Mouse (Mus musculus) midbrain, embryonic 13.5 days (tissue): ENCODE measurements around the gene Capn5. TPM values are rescaled to one million over a fixed set of nuclear protein-coding genes. Genes with fewer than 3 reads are reported as not detected.

ENCODE experiments used
- ATAC-seq: fragments of 200-750 bp; cut with Nextera tagmentation; 2 replicates; pipeline ENCODE4 v1.8.0; 2017; ENCODE audit warnings: mild to moderate bottlenecking, moderate TSS enrichment, moderate library complexity
- H3K27ac ChIP-seq: fragments of 300-500 bp; sonication (generic); 2 replicates; pipeline ENCODE4 v1.5.1; 2015; ENCODE audit warnings: inconsistent platforms, mild to moderate bottlenecking, moderate library complexity
- H3K27me3 ChIP-seq: fragments of 300-500 bp; sonication (generic); 2 replicates; pipeline ENCODE4 v1.6.1; 2015; ENCODE audit warnings: mild to moderate bottlenecking, inconsistent platforms
- H3K36me3 ChIP-seq: fragments of 300-500 bp; sonication (generic); 2 replicates; pipeline ENCODE4 v1.6.1; 2015; ENCODE audit warnings: mild to moderate bottlenecking, inconsistent platforms
- H3K4me1 ChIP-seq: fragments of 300-500 bp; sonication (generic); replicated peaks from 2 replicates; pipeline ENCODE4 v1.6.1; 2015; ENCODE audit warnings: inconsistent platforms
- H3K4me2 ChIP-seq: fragments of 300-500 bp; sonication (generic); replicated peaks from 2 replicates; pipeline ENCODE4 v1.6.1; 2015; ENCODE audit warnings: moderate library complexity, mild to moderate bottlenecking, inconsistent platforms
- H3K4me3 ChIP-seq: fragments of 300-500 bp; sonication (generic); replicated peaks from 2 replicates; pipeline ENCODE4 v1.5.1; 2015; ENCODE audit warnings: mild to moderate bottlenecking, inconsistent platforms
- H3K9ac ChIP-seq: fragments of 300-500 bp; sonication (generic); replicated peaks from 2 replicates; pipeline ENCODE4 v1.6.1; 2015; ENCODE audit warnings: mild to moderate bottlenecking, inconsistent platforms
- H3K9me3 ChIP-seq: fragments of 300-500 bp; sonication (generic); 2 replicates; pipeline ENCODE4 v1.6.1; 2016; ENCODE audit warnings: mild to moderate bottlenecking, inconsistent platforms
- WGBS: fragments of 180-500 bp; shearing (Covaris S2); methylation state at CpG from one replicate; pipeline ENCODE4 v1.1.7; 2015; 5-methylcytosine and 5-hydroxymethylcytosine counted together
- polyA plus RNA-seq: library from polyadenylated mRNA; unstranded; fragments of >200 nt; fragmentation: Nextera tagmentation; extraction: Ambion mirVana; gene quantifications from 2 replicates; pipeline ENCODE4 v1.2.1, GENCODE M21; 2015

Capn5 gene
- polyA plus RNA-seq, 1 experiment from 2014 or later: 10.1 TPM

DNA sequence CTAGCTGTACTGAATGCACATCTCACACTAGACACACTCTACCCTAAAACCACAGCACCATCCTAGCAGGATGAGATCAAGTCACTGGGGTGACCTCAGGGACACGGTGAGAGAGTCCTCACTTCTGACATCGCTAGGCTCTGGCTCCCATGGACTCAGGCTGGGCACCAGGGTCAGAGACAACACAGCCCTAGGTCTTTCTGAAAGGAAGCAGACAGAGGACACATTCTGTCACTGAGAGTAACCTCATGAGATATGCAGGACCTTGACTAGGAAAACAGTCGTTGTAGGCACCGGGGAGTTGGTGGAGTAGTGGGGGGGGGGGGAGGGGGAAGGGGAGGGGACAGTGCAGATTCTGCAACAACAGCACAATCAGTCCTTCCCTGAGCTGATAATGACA is 4.7 kb downstream of the Capn5 start:
- WGBS: 61% methylated on average over 4 of the region's 4 CpGs
- Histone ChIP-seq H3K27me3 (peaks cover 17% of the 10 kb centered on the region), H3K4me3 (no peak overlapping the region), H3K36me3 (no peaks in the 10 kb centered on the region), H3K9me3 (no peaks in the 10 kb centered on the region), H3K9ac (no peak overlapping the region), H3K4me2 (no peak overlapping the region), H3K27ac (no peak overlapping the region), H3K4me1 (peaks cover 22% of the 10 kb centered on the region)
- no peak for ATAC-seq

DNA sequence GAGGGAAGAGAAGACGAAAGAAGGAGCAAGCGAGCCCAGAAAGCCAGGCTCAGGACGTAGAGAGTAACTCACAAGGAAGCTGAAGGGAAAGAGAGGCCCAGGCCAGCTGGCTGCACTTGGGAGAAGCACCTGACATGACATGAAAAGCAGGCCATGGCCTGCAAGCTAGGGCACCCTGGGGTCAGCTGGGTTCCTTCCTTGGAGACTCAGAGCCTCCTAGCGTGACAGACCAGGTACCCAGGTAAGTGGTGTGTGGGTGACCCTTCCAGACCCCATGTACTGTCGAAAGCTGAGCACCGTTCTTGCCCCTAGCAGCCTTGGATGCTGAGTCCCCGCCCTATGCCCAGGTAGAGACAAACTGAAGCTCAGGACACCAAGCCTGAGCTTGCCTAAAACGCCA is 5.4 kb downstream of the Capn5 start:
- 88% methylated on average over 8 of the region's 8 CpGs for WGBS
- no peak overlapping the region for H3K4me2 ChIP-seq
- no peak overlapping the region for H3K4me3 ChIP-seq
- H3K9me3 ChIP-seq: no peaks in the 10 kb centered on the region
- H3K4me1 ChIP-seq: peaks cover 15% of the 10 kb centered on the region; the same call in 1 of the 2 replicates
- no peak overlapping the region for H3K27ac ChIP-seq
- peaks cover 17% of the 10 kb centered on the region for H3K27me3 ChIP-seq
- ATAC-seq: no peak
- H3K36me3 ChIP-seq: no peaks in the 10 kb centered on the region
- no peak overlapping the region for H3K9ac ChIP-seq

DNA sequence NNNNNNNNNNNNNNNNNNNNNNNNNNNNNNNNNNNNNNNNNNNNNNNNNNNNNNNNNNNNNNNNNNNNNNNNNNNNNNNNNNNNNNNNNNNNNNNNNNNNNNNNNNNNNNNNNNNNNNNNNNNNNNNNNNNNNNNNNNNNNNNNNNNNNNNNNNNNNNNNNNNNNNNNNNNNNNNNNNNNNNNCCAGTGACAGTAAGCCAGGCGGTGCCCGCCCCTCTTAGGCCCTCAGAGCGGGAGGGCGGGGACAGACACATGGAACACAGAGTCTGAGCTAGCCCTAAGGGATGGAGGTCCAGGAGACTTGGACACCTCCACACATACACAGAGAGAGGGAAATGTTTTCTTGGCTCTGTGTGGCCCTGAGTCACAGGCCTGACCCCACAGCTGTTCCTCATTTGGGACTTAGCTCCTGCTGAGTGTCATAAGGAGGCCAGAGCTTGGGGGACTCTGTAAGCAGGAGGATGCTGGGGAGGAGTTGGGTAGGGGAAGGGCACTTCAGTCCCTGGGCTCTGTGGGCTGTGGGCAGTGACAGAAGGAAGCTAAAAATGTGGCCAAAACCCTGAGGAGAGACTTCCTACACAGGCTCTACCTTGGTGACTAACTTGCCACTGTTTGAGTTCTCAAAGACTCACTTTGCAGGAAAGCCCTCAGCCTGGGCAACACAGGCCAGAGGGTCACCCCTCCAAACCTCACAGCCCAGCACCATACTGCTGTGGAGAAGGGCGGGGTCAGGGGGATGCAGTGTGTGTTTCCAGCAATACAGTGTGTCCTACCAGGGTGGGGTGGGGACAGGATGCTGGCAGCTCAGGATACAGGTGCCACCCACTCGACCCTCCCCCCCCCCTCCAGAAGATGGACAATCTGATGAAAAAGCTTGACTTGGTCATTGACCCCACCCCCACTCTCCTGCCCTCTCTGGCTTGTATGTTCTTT is 6.7 kb downstream of the Capn5 start:
- H3K36me3 ChIP-seq: no peaks in the 10 kb centered on the region
- H3K4me3 ChIP-seq: no peak overlapping the region
- no peak overlapping the region for H3K27ac ChIP-seq
- peak; percentile 51 for ATAC-seq
- H3K9ac ChIP-seq: peak overlapping the region; percentile 39
- H3K27me3 ChIP-seq: peaks cover 4% of the 10 kb centered on the region; the same call in 1 of the 2 replicates
- peaks cover 6% of the 10 kb centered on the region; the same call in 1 of the 2 replicates for H3K4me1 ChIP-seq
- WGBS: 66% methylated on average over 6 of the region's 6 CpGs
- no peaks in the 10 kb centered on the region for H3K9me3 ChIP-seq
- no peak overlapping the region for H3K4me2 ChIP-seq

DNA sequence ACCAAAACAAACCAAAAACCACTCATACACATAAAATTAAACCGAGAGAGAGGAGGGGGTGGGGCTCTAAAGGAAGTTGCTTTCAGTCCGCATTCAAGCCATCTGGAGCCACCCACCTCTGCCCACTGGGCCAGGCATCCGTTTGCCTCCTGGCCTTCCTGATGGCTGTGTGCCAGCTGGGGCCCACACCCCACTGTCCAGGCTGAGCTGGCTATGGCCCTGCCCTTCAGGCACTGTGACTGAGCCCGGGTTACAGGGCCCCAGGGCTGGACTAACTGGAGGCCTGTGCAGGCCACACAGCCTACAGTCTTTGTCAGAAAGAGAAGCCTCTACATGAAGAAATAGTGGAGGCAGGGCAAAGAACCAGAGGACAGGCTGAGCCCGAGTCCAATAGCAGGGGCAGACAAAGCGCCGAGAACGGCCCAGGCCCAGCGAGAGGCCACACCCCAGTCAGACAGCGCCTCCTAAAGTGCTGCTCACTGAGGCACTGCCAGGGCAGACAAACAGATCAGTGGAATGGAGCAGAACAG is 13.0 kb downstream of the Capn5 start:
- Histone ChIP-seq H3K9ac (no peak overlapping the region), H3K4me2 (no peak overlapping the region), H3K4me3 (no peak overlapping the region), H3K27ac (no peak overlapping the region), H3K9me3 (no peaks in the 10 kb centered on the region), H3K36me3 (peaks cover 7% of the 10 kb centered on the region; the same call in 1 of the 2 replicates), H3K4me1 (peaks cover 8% of the 10 kb centered on the region), H3K27me3 (0 out of 2 replicates have a peak, but pooled peaks cover 3% of the 10 kb centered on the region)
- peak; percentile 65 for ATAC-seq
- WGBS: 59% methylated on average over 10 of the region's 10 CpGs

DNA sequence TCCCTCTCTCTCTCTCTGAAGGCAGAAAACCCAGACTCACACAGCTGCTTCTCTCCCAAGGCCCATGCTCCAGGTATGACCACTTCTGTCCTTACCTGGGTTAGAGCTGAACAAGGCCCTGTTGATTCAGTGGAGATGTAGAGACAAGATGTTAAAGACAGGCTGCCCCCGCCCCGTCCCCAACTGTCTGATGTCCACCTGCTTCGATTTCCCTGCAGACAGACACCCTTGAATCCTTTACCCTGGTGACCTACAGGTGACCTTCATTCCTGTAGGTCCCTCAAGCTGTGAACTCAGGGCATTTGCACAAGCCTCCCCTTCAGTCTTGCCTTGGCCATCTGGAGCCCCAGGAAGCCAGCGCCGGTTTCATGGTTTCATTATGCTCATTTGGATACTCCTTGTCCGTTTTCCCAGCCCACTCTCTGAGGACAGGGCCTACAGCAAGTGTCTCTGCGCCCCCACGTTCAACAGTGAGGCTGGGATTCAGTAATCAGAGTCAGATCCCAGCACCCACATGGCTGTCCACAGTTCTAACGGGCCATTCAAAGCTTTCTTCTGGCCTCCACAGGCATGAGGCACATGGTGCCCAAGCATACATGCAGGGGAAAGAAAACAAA is 13.6 kb downstream of the Capn5 start:
- H3K36me3 ChIP-seq: peaks cover 7% of the 10 kb centered on the region; the same call in 1 of the 2 replicates
- H3K9ac ChIP-seq: no peak overlapping the region
- peaks cover 8% of the 10 kb centered on the region for H3K4me1 ChIP-seq
- WGBS: 76% methylated on average over 9 of the region's 9 CpGs
- no peak overlapping the region for H3K27ac ChIP-seq
- ATAC-seq: no peak
- H3K27me3 ChIP-seq: 0 out of 2 replicates have a peak, but pooled peaks cover 3% of the 10 kb centered on the region
- H3K4me2 ChIP-seq: no peak overlapping the region
- no peak overlapping the region for H3K4me3 ChIP-seq
- no peaks in the 10 kb centered on the region for H3K9me3 ChIP-seq

DNA sequence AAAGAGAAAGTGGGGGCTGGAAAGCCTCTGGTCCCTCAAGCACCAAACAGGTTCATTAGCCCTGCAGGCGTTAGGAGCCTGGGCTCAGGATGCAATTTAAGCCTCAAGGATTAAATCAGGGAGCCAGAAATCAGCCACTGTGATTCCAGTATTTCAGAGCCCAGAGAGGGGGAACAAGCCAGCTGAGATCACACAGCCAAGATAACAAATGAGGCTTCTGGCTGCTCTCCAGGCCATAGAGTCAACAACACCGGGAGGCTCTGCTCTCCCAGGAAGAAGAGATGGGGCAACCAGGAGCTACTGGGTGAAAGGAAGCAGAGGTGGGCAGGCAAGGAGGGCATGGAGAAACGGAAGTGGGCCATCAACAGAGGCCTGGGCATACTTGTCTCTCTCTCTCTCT is 14.4 kb downstream of the Capn5 start:
- Histone ChIP-seq H3K27ac (no peak overlapping the region), H3K9ac (no peak overlapping the region), H3K36me3 (peaks cover 7% of the 10 kb centered on the region; the same call in 1 of the 2 replicates), H3K4me2 (no peak overlapping the region), H3K4me1 (peaks cover 8% of the 10 kb centered on the region), H3K4me3 (no peak overlapping the region), H3K27me3 (0 out of 2 replicates have a peak, but pooled peaks cover 3% of the 10 kb centered on the region), H3K9me3 (no peaks in the 10 kb centered on the region)
- ATAC-seq: no peak
- WGBS: 54% methylated on average over 3 of the region's 3 CpGs

DNA sequence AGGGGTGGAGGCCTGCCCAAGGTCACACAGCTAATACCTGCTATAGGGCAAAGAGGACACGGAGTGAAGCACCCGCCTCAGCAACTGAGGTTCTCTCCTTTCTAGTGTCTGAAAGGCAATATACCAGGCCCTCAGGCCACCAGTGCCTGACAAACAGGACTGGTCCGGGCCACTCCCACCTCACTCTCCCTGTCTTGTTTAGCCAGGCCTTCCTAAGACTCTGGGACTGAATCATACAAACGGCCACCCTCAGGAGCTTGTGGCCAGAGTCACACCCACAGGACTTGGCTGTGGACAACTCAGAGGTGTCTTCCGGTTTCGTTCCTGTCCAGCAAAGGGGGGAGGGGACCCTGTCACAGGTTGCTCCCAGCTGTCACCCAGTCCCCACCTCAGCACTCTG is 15.8 kb downstream of the Capn5 start:
- 86% methylated on average over 6 of the region's 6 CpGs for WGBS
- Histone ChIP-seq H3K27me3 (0 out of 2 replicates have a peak, but pooled peaks cover 3% of the 10 kb centered on the region), H3K27ac (no peak overlapping the region), H3K36me3 (peaks cover 7% of the 10 kb centered on the region; the same call in 1 of the 2 replicates), H3K4me2 (no peak overlapping the region), H3K4me1 (peaks cover 18% of the 10 kb centered on the region), H3K4me3 (no peak overlapping the region), H3K9me3 (no peaks in the 10 kb centered on the region), H3K9ac (no peak overlapping the region)
- ATAC-seq: no peak

DNA sequence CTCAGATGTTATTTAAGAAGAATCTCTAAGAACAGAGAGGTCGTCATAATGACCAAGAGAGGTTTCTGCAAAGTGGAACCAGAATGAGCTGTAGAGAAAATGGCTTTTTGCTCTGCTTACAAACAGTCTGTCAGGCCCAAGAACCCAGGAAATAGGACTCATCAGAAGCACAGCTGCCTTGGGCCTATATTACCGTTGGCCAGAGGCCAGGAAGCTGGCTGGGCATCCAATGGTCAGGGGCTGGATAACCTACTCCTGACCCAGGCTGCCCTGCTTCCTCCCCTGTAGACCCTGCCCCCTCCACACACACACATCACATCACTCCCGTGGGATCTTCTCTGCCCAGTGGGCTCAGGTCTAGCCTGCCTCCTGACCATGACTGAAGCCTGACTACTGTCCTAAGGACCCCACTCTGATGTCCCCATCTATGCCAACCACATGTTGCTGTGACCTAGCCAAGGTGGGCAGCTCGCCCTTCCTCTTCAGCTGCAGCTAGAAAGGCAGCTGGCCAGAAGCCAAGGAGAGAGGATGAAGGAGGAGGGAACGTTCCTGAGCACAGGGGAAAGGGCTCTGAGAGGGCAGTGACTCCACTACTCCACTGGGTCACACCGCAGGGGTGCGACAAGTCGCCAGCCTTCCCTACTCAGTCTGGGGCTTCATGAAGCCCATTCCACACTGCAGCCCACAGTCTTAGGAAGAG is 17.9 kb downstream of the Capn5 start:
- H3K27ac ChIP-seq: no peak overlapping the region
- no peak for ATAC-seq
- H3K4me3 ChIP-seq: no peak overlapping the region
- no peaks in the 10 kb centered on the region for H3K9me3 ChIP-seq
- H3K9ac ChIP-seq: no peak overlapping the region
- H3K4me1 ChIP-seq: peaks cover 25% of the 10 kb centered on the region
- H3K27me3 ChIP-seq: 0 out of 2 replicates have a peak, but pooled peaks cover 3% of the 10 kb centered on the region
- WGBS: 61% methylated on average over 8 of the region's 8 CpGs
- H3K4me2 ChIP-seq: no peak overlapping the region
- peaks cover 7% of the 10 kb centered on the region; the same call in 1 of the 2 replicates for H3K36me3 ChIP-seq

DNA sequence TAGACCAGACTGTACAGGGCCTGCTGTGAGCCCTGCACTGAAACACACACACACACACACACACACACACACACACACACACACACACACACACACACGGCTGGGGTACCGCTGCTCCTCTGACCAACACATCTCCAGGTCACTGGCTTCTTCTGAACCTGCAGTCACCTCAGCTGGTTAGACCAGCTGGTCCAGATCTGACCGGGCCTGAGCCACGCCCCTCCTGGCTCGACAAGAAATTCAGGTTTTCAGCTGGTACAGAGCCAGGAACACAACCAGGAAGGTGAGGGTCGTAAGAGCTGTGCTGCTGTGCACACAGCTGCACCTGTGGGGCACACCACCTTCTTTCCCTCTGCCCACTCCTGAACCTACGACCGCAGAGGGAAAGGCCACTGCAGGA is 19.6 kb downstream of the Capn5 start:
- Histone ChIP-seq H3K36me3 (peaks cover 7% of the 10 kb centered on the region; the same call in 1 of the 2 replicates), H3K4me3 (no peak overlapping the region), H3K9ac (no peak overlapping the region), H3K27me3 (0 out of 2 replicates have a peak, but pooled peaks cover 3% of the 10 kb centered on the region), H3K27ac (no peak overlapping the region), H3K4me2 (no peak overlapping the region), H3K9me3 (no peaks in the 10 kb centered on the region), H3K4me1 (peaks cover 19% of the 10 kb centered on the region)
- no peak for ATAC-seq
- 67% methylated on average over 8 of the region's 8 CpGs for WGBS

DNA sequence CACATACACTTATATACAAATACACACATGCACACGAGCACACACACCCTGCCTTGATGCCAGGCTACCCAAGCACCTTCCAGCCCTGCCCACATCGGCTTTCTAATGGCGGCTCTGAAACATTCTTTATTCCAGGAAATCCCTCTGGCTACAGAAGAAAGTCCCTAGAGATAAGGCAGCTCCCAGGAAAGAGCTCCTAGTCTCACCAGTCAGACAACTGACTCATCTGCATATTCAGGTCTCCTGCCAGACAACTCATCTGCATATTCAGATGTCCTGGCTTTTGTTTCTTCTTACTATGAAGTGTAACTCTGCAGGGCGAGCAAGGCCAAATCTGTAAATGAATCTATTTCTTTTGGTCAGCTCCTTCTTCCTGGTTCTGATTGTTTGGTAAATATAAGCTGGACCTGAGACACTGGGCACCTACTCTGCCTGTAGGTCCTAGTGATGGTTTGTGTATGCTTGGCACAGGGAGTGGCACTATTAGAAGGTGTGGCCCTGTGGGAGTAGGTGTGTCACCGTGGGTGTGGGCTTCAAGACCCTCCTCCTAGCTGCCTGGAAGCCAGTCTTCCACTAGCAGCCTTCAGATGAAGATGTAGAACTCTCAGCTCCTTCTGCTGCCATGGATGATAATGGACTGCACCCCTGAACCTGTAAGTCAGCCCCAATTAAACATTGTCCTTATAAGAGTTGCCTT is 20.3 kb downstream of the Capn5 start:
- H3K9ac ChIP-seq: no peak overlapping the region
- no peak for ATAC-seq
- 0 out of 2 replicates have a peak, but pooled peaks cover 3% of the 10 kb centered on the region for H3K27me3 ChIP-seq
- WGBS: 57% methylated on average over 5 of the region's 5 CpGs
- no peak overlapping the region for H3K4me2 ChIP-seq
- H3K9me3 ChIP-seq: no peaks in the 10 kb centered on the region
- no peak overlapping the region for H3K4me3 ChIP-seq
- H3K36me3 ChIP-seq: peaks cover 7% of the 10 kb centered on the region; the same call in 1 of the 2 replicates
- H3K27ac ChIP-seq: no peak overlapping the region
- peaks cover 19% of the 10 kb centered on the region for H3K4me1 ChIP-seq

DNA sequence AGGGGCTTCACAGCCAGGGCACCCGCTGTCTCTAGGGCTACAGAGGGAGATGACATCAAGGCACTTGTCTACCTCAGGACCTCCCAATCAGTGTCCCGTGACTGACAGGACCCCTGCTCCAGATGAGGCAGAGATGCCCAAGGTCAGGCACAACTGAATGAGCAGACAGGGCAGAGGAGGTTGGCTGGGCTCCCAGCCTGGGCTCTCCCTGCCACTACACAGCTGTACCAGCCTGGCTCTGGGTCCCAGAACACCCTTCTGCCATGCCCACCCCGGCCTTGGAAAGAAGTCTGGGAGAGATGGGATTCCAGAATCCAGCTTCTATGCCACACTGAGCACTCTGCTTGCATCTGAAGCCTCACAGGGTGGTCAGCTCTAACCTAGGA is 21.8 kb downstream of the Capn5 start:
- H3K27ac ChIP-seq: no peak overlapping the region
- H3K4me3 ChIP-seq: no peak overlapping the region
- 0 out of 2 replicates have a peak, but pooled peaks have one; percentile 18 for ATAC-seq
- no peak overlapping the region for H3K4me2 ChIP-seq
- H3K4me1 ChIP-seq: peaks cover 25% of the 10 kb centered on the region
- 0 out of 2 replicates have a peak, but pooled peaks cover 2% of the 10 kb centered on the region for H3K27me3 ChIP-seq
- WGBS: 75% methylated on average over 1 of the region's 3 CpGs
- no peak overlapping the region for H3K9ac ChIP-seq
- H3K9me3 ChIP-seq: no peaks in the 10 kb centered on the region
- peaks cover 2% of the 10 kb centered on the region; the same call in 1 of the 2 replicates for H3K36me3 ChIP-seq
